Mouse (Mus musculus) MEL (cell line): ENCODE results near the gene Smim15. TPM values are rescaled to one million over a fixed set of nuclear protein-coding genes. Genes with fewer than 3 reads are reported as not detected.

ENCODE experiments used
- DNase-seq: peaks from one replicate; pipeline ENCODE4 v3.0.0; 2011; ENCODE audit warnings: low read depth, low spot score
- H3K27ac ChIP-seq: 2 replicates; pipeline ENCODE4 v1.5.1; 2012; ENCODE audit warnings: low read depth, mild to moderate bottlenecking, control low read depth, low read length, moderate library complexity; ENCODE audit not compliant: control insufficient read depth
- H3K27me3 ChIP-seq, 2 experiments: fragments of 150-350 bp in 1 of 2; sonication (generic) in 1 of 2; 2 replicates each; pipeline ENCODE4 v1.6.1; 2012; ENCODE audit warnings: low read length in 2 of 2, mild to moderate bottlenecking in 2 of 2, improper control_type of control experiment in 1 of 2, moderate library complexity in 1 of 2; ENCODE audit not compliant: insufficient read depth in 2 of 2, control insufficient read depth in 1 of 2
- H3K36me3 ChIP-seq, 2 experiments: 2 replicates each; pipeline ENCODE4 v1.6.1; 2012 to 2014; ENCODE audit warnings: low read length in 2 of 2, improper control_type of control experiment in 1 of 2, inconsistent platforms in 1 of 2, mild to moderate bottlenecking in 1 of 2; ENCODE audit not compliant: insufficient read depth in 2 of 2, control insufficient read depth in 1 of 2
- H3K4me1 ChIP-seq, 2 experiments: fragments of 150-350 bp in 1 of 2; sonication (generic) in 1 of 2; 2 replicates each; pipeline ENCODE4 v1.6.1; 2012; ENCODE audit warnings: low read length in 2 of 2, improper control_type of control experiment in 1 of 2, mild to moderate bottlenecking in 1 of 2; ENCODE audit not compliant: insufficient read depth in 2 of 2, control insufficient read depth in 1 of 2
- H3K4me3 ChIP-seq, 2 experiments: fragments of 150-350 bp in 1 of 2; sonication (generic) in 1 of 2; 2 replicates each; pipeline ENCODE4 v1.5.1; 2012; ENCODE audit warnings: low read depth in 2 of 2, low read length in 2 of 2, mild to moderate bottlenecking in 2 of 2, moderate library complexity in 2 of 2, control low read depth in 1 of 2, improper control_type of control experiment in 1 of 2; ENCODE audit not compliant: control insufficient read depth in 1 of 2, insufficient read depth in 1 of 2
- H3K79me2 ChIP-seq: 2 replicates; pipeline ENCODE4 v1.6.1; 2012; ENCODE audit warnings: mild to moderate bottlenecking, low read length, moderate library complexity; ENCODE audit not compliant: control insufficient read depth, poor library complexity, insufficient read depth
- H3K9ac ChIP-seq: 2 replicates; pipeline ENCODE4 v1.6.1; 2012; ENCODE audit warnings: low read depth, mild to moderate bottlenecking, control low read depth, low read length, moderate library complexity; ENCODE audit not compliant: control insufficient read depth, poor library complexity, severe bottlenecking
- H3K9me3 ChIP-seq: fragments of 150-350 bp; sonication (generic); replicated peaks from 2 replicates; pipeline ENCODE4 v1.6.1; 2012; ENCODE audit warnings: mild to moderate bottlenecking, low read length, improper control_type of control experiment, moderate library complexity; ENCODE audit not compliant: insufficient read depth
- CHD1 ChIP-seq: IDR thresholded peaks from 2 replicates; pipeline ENCODE4 v1.6.1; 2012; ENCODE audit warnings: low read depth, mild to moderate bottlenecking, inconsistent platforms, low read length, improper control_type of control experiment
- CHD2 ChIP-seq: IDR thresholded peaks from 2 replicates; pipeline ENCODE4 v1.6.1; 2011; ENCODE audit warnings: low read length, improper control_type of control experiment
- CTCF ChIP-seq, 3 experiments: IDR thresholded peaks in 2 of 3; conservative IDR thresholded peaks in 1 of 3; 2 replicates each; pipeline ENCODE4 v1.5.1; 2011 to 2012; ENCODE audit warnings: low read length in 3 of 3, low read depth in 2 of 3, mild to moderate bottlenecking in 2 of 3, improper control_type of control experiment in 1 of 3, inconsistent platforms in 1 of 3, mixed read lengths in 1 of 3, moderate library complexity in 1 of 3; ENCODE audit not compliant: control insufficient read depth in 1 of 3, insufficient read depth in 1 of 3, poor library complexity in 1 of 3, severe bottlenecking in 1 of 3
- E2F4 ChIP-seq: IDR thresholded peaks from 2 replicates; pipeline ENCODE4 v1.6.1; 2011; ENCODE audit warnings: low read depth, low read length, improper control_type of control experiment, borderline replicate concordance
- ELF1 ChIP-seq: IDR thresholded peaks from 2 replicates; pipeline ENCODE4 v1.6.1; 2014; ENCODE audit warnings: low read depth, mild to moderate bottlenecking, inconsistent platforms, low read length, improper control_type of control experiment, moderate library complexity
- ETS1 ChIP-seq: IDR thresholded peaks from 2 replicates; pipeline ENCODE4 v1.6.1; 2012; ENCODE audit warnings: low read depth, mild to moderate bottlenecking, inconsistent platforms, low read length, improper control_type of control experiment, moderate library complexity
- HCFC1 ChIP-seq: IDR thresholded peaks from 2 replicates; pipeline ENCODE4 v1.6.1; 2012; ENCODE audit warnings: low read depth, mild to moderate bottlenecking, inconsistent platforms, low read length, improper control_type of control experiment, moderate library complexity
- JUND ChIP-seq: IDR thresholded peaks from 2 replicates; pipeline ENCODE4 v1.6.1; 2011; ENCODE audit warnings: low read depth, mild to moderate bottlenecking, improper control_type of control experiment, low read length
- MAFK ChIP-seq: IDR thresholded peaks from 2 replicates; pipeline ENCODE4 v1.6.1; 2011; ENCODE audit warnings: low read depth, mild to moderate bottlenecking, low read length, improper control_type of control experiment, borderline replicate concordance
- MAZ ChIP-seq: IDR thresholded peaks from 2 replicates; pipeline ENCODE4 v1.6.1; 2012; ENCODE audit warnings: low read depth, mild to moderate bottlenecking, inconsistent platforms, low read length, improper control_type of control experiment
- MEF2A ChIP-seq: IDR thresholded peaks from 2 replicates; pipeline ENCODE4 v1.6.1; 2014; ENCODE audit warnings: low read depth, mild to moderate bottlenecking, inconsistent platforms, low read length, improper control_type of control experiment; ENCODE audit not compliant: poor library complexity, insufficient replicate concordance, severe bottlenecking; ENCODE audit errors: extremely low read depth
- MYB ChIP-seq: IDR thresholded peaks from 2 replicates; pipeline ENCODE4 v1.6.1; 2011; ENCODE audit warnings: mild to moderate bottlenecking, low read depth, low read length, improper control_type of control experiment
- NRF1 ChIP-seq: IDR thresholded peaks from 2 replicates; pipeline ENCODE4 v1.6.1; 2014; ENCODE audit warnings: low read depth, mild to moderate bottlenecking, inconsistent platforms, low read length, improper control_type of control experiment, moderate library complexity; ENCODE audit not compliant: poor library complexity, insufficient read depth, severe bottlenecking
- POLR2A ChIP-seq, 2 experiments: IDR thresholded peaks; 2 replicates each; pipeline ENCODE4 v1.6.1; 2011 to 2012; ENCODE audit warnings: low read length in 2 of 2, mild to moderate bottlenecking in 2 of 2, control low read depth in 1 of 2, improper control_type of control experiment in 1 of 2, low read depth in 1 of 2, moderate library complexity in 1 of 2; ENCODE audit not compliant: control insufficient read depth in 1 of 2, insufficient read depth in 1 of 2, poor library complexity in 1 of 2
- POLR2AphosphoS2 ChIP-seq: IDR thresholded peaks from 2 replicates; pipeline ENCODE4 v1.6.1; 2011; ENCODE audit warnings: low read length, improper control_type of control experiment
- POLR2AphosphoS5 ChIP-seq: IDR thresholded peaks from 2 replicates; pipeline ENCODE4 v1.6.1; 2012; ENCODE audit warnings: low read depth, borderline replicate concordance, mild to moderate bottlenecking, inconsistent platforms, low read length, moderate library complexity, mixed read lengths
- RAD21 ChIP-seq: IDR thresholded peaks from 2 replicates; pipeline ENCODE4 v1.6.1; 2011; ENCODE audit warnings: mild to moderate bottlenecking, low read depth, low read length, improper control_type of control experiment
- SIN3A ChIP-seq: IDR thresholded peaks from 2 replicates; pipeline ENCODE4 v1.6.1; 2012; ENCODE audit warnings: low read length, improper control_type of control experiment, inconsistent platforms
- SMC3 ChIP-seq: IDR thresholded peaks from 2 replicates; pipeline ENCODE4 v1.6.1; 2011; ENCODE audit warnings: low read depth, low read length, improper control_type of control experiment
- TAL1 ChIP-seq: IDR thresholded peaks from 2 replicates; pipeline ENCODE4 v1.6.1; 2012; ENCODE audit warnings: mild to moderate bottlenecking, inconsistent platforms, low read length, moderate library complexity, mixed read lengths
- TBP ChIP-seq: IDR thresholded peaks from 2 replicates; pipeline ENCODE4 v1.8.0; 2011; ENCODE audit warnings: low read depth, low read length, improper control_type of control experiment
- UBTF ChIP-seq: IDR thresholded peaks from 2 replicates; pipeline ENCODE4 v1.6.1; 2012; ENCODE audit warnings: low read depth, mild to moderate bottlenecking, inconsistent platforms, low read length, improper control_type of control experiment, moderate library complexity, borderline replicate concordance; ENCODE audit not compliant: insufficient read depth
- USF1 ChIP-seq: IDR thresholded peaks from 2 replicates; pipeline ENCODE4 v1.6.1; 2014; ENCODE audit warnings: low read depth, mild to moderate bottlenecking, inconsistent platforms, low read length, improper control_type of control experiment, moderate library complexity
- USF2 ChIP-seq, 2 experiments: IDR thresholded peaks; 2 replicates each; pipeline ENCODE4 v1.6.1; 2011 to 2012; ENCODE audit warnings: improper control_type of control experiment in 2 of 2, low read length in 2 of 2, borderline replicate concordance in 1 of 2, inconsistent platforms in 1 of 2, low read depth in 1 of 2, mild to moderate bottlenecking in 1 of 2; ENCODE audit not compliant: insufficient read depth in 1 of 2
- ZNF384 ChIP-seq: IDR thresholded peaks from 2 replicates; pipeline ENCODE4 v1.6.1; 2012; ENCODE audit warnings: low read depth, mild to moderate bottlenecking, inconsistent platforms, low read length, improper control_type of control experiment
- polyA plus RNA-seq, 2 experiments: library from polyadenylated mRNA; stranded (reverse) in 1 of 2; unstranded in 1 of 2; fragments of >175 nt in 1 of 2; fragments of >200 nt in 1 of 2; gene quantifications; 2 replicates each; pipeline versions ENCODE4 v1.2.1 to v1.2.4; 2012; ENCODE audit warnings: low replicate concordance in 2 of 2, low read depth in 1 of 2; ENCODE audit not compliant: insufficient read length in 2 of 2, insufficient read depth in 1 of 2, missing spikeins in 1 of 2
- total RNA-seq: library from RNA; depleted of rRNA; stranded (reverse); fragments of 300-350 nt; gene quantifications from 2 replicates; pipeline ENCODE4 v1.2.3, GENCODE M21; 2012

Gene Smim15
- total and polyA plus RNA-seq, 3 experiments = 73.4 to 122 TPM; not detected in 1

- Histone ChIP-seq H3K9ac (no peak overlapping the region), H3K79me2 (no peaks in the 10 kb centered on the region), H3K4me1 (peaks cover 0 to 5% of the 10 kb centered on the region in 2 experiments; a peak in 1 of 4 replicates), H3K27me3 (no peaks in the 10 kb centered on the region), H3K4me3 (no peak overlapping the region), H3K9me3 (no peaks in the 10 kb centered on the region), H3K27ac (no peak overlapping the region), H3K36me3 (no peaks in the 10 kb centered on the region)
- DNase-seq = no peak
- TF ChIP-seq ETS1 (no peak), ELF1 (no peak), TAL1 (no peak), SIN3A (no peak), MAFK (no peak)
Measured at GRCm38 (mm10) chr13:108015166-108015565, 29.1 kb upstream of the Smim15 start.

- Histone ChIP-seq H3K27me3 (no peaks in the 10 kb centered on the region), H3K36me3 (no peaks in the 10 kb centered on the region), H3K79me2 (no peaks in the 10 kb centered on the region), H3K4me1 (peaks cover 0 to 5% of the 10 kb centered on the region in 2 experiments; a peak in 1 of 4 replicates), H3K9ac (no peak overlapping the region)
- DNase-seq = no peak
- TF ChIP-seq MEF2A (no peak), RAD21 (no peak), SMC3 (no peak), JUND (no peak), MYB (no peak), MAFK (no peak), NRF1 (no peak), E2F4 (no peak), POLR2AphosphoS5 (no peak), USF2 (IDR thresholded peaks at IDR 0.05; ENCODE audit: borderline replicate concordance in 1 of 2, insufficient read depth in 1 of 2, low read depth in 1 of 2, low read length in 2 of 2) (no peak), TBP (no peak)
- TF ChIP-seq, all 39 proteins: peak for 0
- Histone ChIP-seq H3K4me3 (no peak overlapping the region), H3K27ac (no peak overlapping the region), H3K9me3 (no peaks in the 10 kb centered on the region)
Measured at GRCm38 (mm10) chr13:108017349-108017748, 26.9 kb upstream of the Smim15 start.

- Histone ChIP-seq H3K9me3 (no peaks in the 10 kb centered on the region), H3K4me1 (no peaks in the 10 kb centered on the region), H3K27me3 (no peaks in the 10 kb centered on the region; a peak in 1 of 4 replicates), H3K4me3 (no peak overlapping the region), H3K9ac (no peak overlapping the region), H3K27ac (no peak overlapping the region), H3K36me3 (no peaks in the 10 kb centered on the region), H3K79me2 (no peaks in the 10 kb centered on the region)
- TF ChIP-seq POLR2A (IDR thresholded peaks at IDR 0.05; ENCODE audit: control insufficient read depth in 1 of 2, insufficient read depth in 1 of 2, low read depth in 1 of 2, low read length in 2 of 2, poor library complexity in 1 of 2) (no peak), HCFC1 (no peak), MEF2A (no peak), CTCF (IDR thresholded peaks at IDR 0.05 in 2 of 3, conservative IDR thresholded peaks at IDR 0.05 in 1 of 3; ENCODE audit: control insufficient read depth in 1 of 3, insufficient read depth in 1 of 3, low read depth in 2 of 3, low read length in 3 of 3, poor library complexity in 1 of 3, severe bottlenecking in 1 of 3) (no peak), CHD2 (no peak), ZNF384 (no peak), UBTF (no peak), NRF1 (no peak), POLR2AphosphoS2 (no peak), E2F4 (no peak), USF1 (no peak), CHD1 (no peak), MAZ (no peak), ELF1 (no peak), SMC3 (no peak)
- DNase-seq = no peak
Measured at GRCm38 (mm10) chr13:108025802-108026201, 18.4 kb upstream of the Smim15 start.
